Mouse (Mus musculus) macrophage (primary cell): ENCODE measurements at regions not wholly inside any gene's neighbourhood (a gene's known extent, or its start where the extent isn't known, plus 50 kb on each side); places are given as distances from the start of the nearest gene placed in this dataset.

Experiments used
- H3K27ac ChIP-seq: fragments of 350-480 bp; formaldehyde crosslinking; 2 replicates; pipeline ENCODE4 v1.9.0; 2021
- H3K36me3 ChIP-seq: fragments of 350-480 bp; formaldehyde crosslinking; 2 replicates; pipeline ENCODE4 v1.9.0; 2021; ENCODE audit errors: inconsistent target
- H3K4me3 ChIP-seq: fragments of 350-480 bp; formaldehyde crosslinking; 2 replicates; pipeline ENCODE4 v1.9.0; 2021; ENCODE audit errors: inconsistent target
- H3K79me2 ChIP-seq: fragments of 350-480 bp; formaldehyde crosslinking; 2 replicates; pipeline ENCODE4 v1.9.0; 2021; ENCODE audit errors: inconsistent target
- WGBS: methylation state at CpG from one replicate; pipeline ENCODE4 v1.1.7; 2026; ENCODE audit warnings: inconsistent platforms; ENCODE audit not compliant: missing documents; 5-methylcytosine and 5-hydroxymethylcytosine counted together

GRCm38 (mm10) chr11:57918447-57919059 is 85.9 kb upstream of the Hand1 start:
- 94% methylated on average over 16 of the region's 18 CpGs for WGBS
- Histone ChIP-seq H3K4me3 (no peak overlapping the region), H3K27ac (no peak overlapping the region), H3K79me2 (no peaks in the 10 kb centered on the region), H3K36me3 (no peaks in the 10 kb centered on the region)

- Histone ChIP-seq H3K36me3 (no peaks in the 10 kb centered on the region), H3K79me2 (no peaks in the 10 kb centered on the region), H3K27ac (no peak overlapping the region), H3K4me3 (no peak overlapping the region)
- WGBS: 84% methylated on average over 5 of the region's 5 CpGs
Observed at GRCm38 (mm10) chr11:57917974-57918373, 85.4 kb upstream of the Hand1 start.

- H3K4me3 ChIP-seq: no peak overlapping the region
- WGBS: 70% methylated on average over 6 of the region's 6 CpGs
- no peak overlapping the region for H3K27ac ChIP-seq
- no peaks in the 10 kb centered on the region for H3K79me2 ChIP-seq
- no peaks in the 10 kb centered on the region for H3K36me3 ChIP-seq
Observed at GRCm38 (mm10) chr11:57916016-57916415, 83.4 kb upstream of the Hand1 start.

GRCm38 (mm10) chr11:57913801-57914560 is 81.4 kb upstream of the Hand1 start:
- Histone ChIP-seq H3K79me2 (no peaks in the 10 kb centered on the region), H3K36me3 (no peaks in the 10 kb centered on the region), H3K27ac (no peak overlapping the region), H3K4me3 (no peak overlapping the region)
- WGBS: 73% methylated on average over 3 of the region's 3 CpGs

GRCm38 (mm10) chr11:57913020-57913699 is 80.5 kb upstream of the Hand1 start:
- Histone ChIP-seq H3K27ac (no peak overlapping the region), H3K4me3 (no peak overlapping the region), H3K36me3 (no peaks in the 10 kb centered on the region), H3K79me2 (no peaks in the 10 kb centered on the region)
- WGBS: 29% methylated on average over 14 of the region's 14 CpGs

- WGBS: 10% methylated on average over 10 of the region's 10 CpGs
- Histone ChIP-seq H3K79me2 (no peaks in the 10 kb centered on the region), H3K36me3 (no peaks in the 10 kb centered on the region), H3K27ac (no peak overlapping the region), H3K4me3 (no peak overlapping the region)
Observed at GRCm38 (mm10) chr11:57911698-57912283, 79.2 kb upstream of the Hand1 start.

GRCm38 (mm10) chr11:57904216-57904615 is 71.6 kb upstream of the Hand1 start:
- Histone ChIP-seq H3K4me3 (no peak overlapping the region), H3K36me3 (no peaks in the 10 kb centered on the region), H3K27ac (no peak overlapping the region), H3K79me2 (no peaks in the 10 kb centered on the region)
- WGBS: 83% methylated on average over 8 of the region's 9 CpGs

- 17% methylated on average over 4 of the region's 4 CpGs for WGBS
- no peaks in the 10 kb centered on the region for H3K79me2 ChIP-seq
- no peak overlapping the region for H3K4me3 ChIP-seq
Observed at GRCm38 (mm10) chr11:57899335-57899734, 66.7 kb upstream of the Hand1 start.

GRCm38 (mm10) chr11:57895497-57895896 is 62.9 kb upstream of the Hand1 start:
- no peaks in the 10 kb centered on the region for H3K79me2 ChIP-seq
- 17% methylated on average over 1 of the region's 1 CpGs for WGBS

More at GRCm38 (mm10) chr11:57899335-57899734, 66.7 kb upstream of the Hand1 start:
- no peak overlapping the region for H3K27ac ChIP-seq
- no peaks in the 10 kb centered on the region for H3K36me3 ChIP-seq

GRCm38 (mm10) chr11:57882736-57883635 is 50.4 kb upstream of the Hand1 start:
- no peaks in the 10 kb centered on the region for H3K79me2 ChIP-seq
- H3K27ac ChIP-seq: no peak overlapping the region
- WGBS: 87% methylated on average over 15 of the region's 15 CpGs
- no peak overlapping the region for H3K4me3 ChIP-seq
- no peaks in the 10 kb centered on the region for H3K36me3 ChIP-seq

More at GRCm38 (mm10) chr11:57895497-57895896, 62.9 kb upstream of the Hand1 start:
- H3K27ac ChIP-seq: no peak overlapping the region
- no peaks in the 10 kb centered on the region for H3K36me3 ChIP-seq
- no peak overlapping the region for H3K4me3 ChIP-seq
